Mouse (Mus musculus) midbrain, embryonic 10.5 days (tissue): ENCODE results near the gene Edem1. TPM values are rescaled to one million over a fixed set of nuclear protein-coding genes. Genes with fewer than 3 reads are reported as not detected.

Experiments used
- DNase-seq: peaks from one replicate; pipeline ENCODE4 v3.0.0-alpha.2; 2017; ENCODE audit warnings: low spot score
- H3K27ac ChIP-seq: fragments of 300-500 bp; sonication (generic); replicated peaks from 2 replicates; pipeline ENCODE4 v1.5.1; 2016; ENCODE audit warnings: mild to moderate bottlenecking
- H3K27me3 ChIP-seq: fragments of 300-500 bp; sonication (generic); 2 replicates; pipeline ENCODE4 v1.6.1; 2016; ENCODE audit warnings: low read depth, mild to moderate bottlenecking; ENCODE audit not compliant: poor library complexity, severe bottlenecking
- H3K36me3 ChIP-seq: fragments of 300-500 bp; sonication (generic); 2 replicates; pipeline ENCODE4 v1.6.1; 2016; ENCODE audit warnings: mild to moderate bottlenecking, moderate library complexity
- H3K4me1 ChIP-seq: fragments of 300-500 bp; sonication (generic); 2 replicates; pipeline ENCODE4 v1.6.1; 2016
- H3K4me3 ChIP-seq: fragments of 300-500 bp; sonication (generic); 2 replicates; pipeline ENCODE4 v1.5.1; 2016; ENCODE audit warnings: mild to moderate bottlenecking, moderate library complexity
- H3K9me3 ChIP-seq: fragments of 300-500 bp; sonication (generic); replicated peaks from 2 replicates; pipeline ENCODE4 v1.6.1; 2016; ENCODE audit warnings: mild to moderate bottlenecking
- WGBS: fragments of 180-500 bp; shearing (Covaris S2); methylation state at CpG from one replicate; pipeline ENCODE4 v1.1.7; 2016; 5-methylcytosine and 5-hydroxymethylcytosine counted together
- polyA plus RNA-seq: library from polyadenylated mRNA; unstranded; fragments of >200 nt; fragmentation: Nextera tagmentation; extraction: Ambion mirVana; gene quantifications from 2 replicates; pipeline ENCODE4 v1.2.1, GENCODE M21; 2016

Gene Edem1
- polyA plus RNA-seq, 1 experiment from 2014 or later = 15.7 TPM

DNA sequence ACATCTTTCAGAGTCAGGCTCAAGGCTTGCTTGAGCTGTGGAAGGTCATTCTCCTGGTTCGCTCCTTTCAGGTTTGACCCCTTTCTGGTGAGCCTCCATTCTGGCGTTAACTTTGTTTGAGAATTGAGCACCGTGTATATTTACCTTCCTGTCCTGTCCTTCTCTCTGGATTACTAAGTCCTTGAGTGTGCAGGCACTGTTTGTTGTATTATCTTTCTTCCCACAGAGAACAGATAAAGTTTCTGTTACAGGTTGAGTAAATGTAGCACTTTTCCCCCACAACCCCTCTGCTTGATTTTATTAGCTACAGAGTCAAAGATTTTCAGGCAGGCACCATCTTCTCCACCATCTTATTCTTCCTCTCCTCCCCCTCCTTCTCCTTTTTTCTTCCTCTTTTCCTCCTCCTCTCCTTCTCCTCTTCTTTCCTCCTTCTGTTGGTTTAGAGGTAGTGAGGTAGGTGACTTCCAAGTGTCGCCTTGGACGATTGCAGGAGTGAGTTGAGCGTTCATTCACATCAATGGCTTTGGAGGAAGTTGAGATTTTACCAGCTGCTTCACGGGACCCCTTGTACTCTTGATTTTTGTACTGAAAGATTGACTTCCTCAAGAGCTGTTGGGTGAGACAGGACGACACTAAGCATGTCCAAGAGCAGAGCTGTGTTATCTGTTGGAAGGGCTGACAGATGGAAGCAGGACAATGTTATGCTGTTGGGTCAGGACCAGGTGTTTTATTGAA is 5.7 kb downstream of the Edem1 start:
- WGBS = 90% methylated on average over 8 of the region's 8 CpGs
- DNase-seq = no peak

DNA sequence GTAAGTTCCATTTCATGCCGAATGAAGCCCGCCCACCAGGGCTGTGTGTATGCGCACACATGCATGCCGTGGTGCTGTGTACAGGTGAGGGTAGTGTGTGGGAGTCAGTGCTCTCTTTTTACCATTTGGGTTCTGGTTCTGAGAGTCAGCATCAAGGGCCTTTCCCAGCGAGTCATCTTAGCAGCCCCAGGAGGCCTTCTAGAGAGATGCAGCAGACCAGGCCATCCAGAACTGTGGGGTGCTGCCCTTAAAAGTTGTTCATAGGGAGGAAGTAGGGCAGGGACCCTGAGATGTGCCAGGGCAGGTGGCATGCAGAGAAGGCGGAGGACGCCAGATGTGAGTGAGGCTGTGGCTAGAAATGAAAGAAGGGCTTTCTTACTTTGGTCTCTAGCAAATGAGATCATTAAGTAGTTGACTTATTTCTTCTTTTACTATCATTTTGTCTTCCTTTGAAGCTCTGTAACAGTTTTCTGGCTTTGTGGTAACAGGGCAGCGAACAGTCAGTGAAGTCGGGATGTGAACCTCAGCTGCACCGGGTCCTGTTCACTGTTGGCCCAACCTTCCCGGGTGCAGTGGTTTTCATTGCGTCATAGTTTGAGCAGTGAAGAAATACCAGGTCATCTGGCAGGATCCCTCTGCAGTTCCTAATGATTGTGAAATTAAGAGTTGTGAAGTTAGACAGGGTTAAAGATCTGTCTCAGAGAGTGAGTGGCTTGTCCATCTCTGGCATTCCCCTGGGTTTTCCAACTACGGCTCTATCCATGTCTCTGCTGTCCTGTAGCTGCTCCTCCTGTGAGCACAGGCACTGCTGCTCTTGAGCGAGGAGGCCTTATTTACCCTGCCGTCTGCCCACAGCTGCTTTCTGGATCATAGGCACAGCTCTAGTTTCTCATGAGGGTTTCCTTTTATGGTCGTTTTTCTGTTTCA is 7.6 kb downstream of the Edem1 start:
- H3K27me3 ChIP-seq = no peaks in the 10 kb centered on the region
- H3K27ac ChIP-seq = no peak overlapping the region
- 90% methylated on average over 16 of the region's 16 CpGs for WGBS
- DNase-seq = no peak
- H3K36me3 ChIP-seq = peaks cover 44% of the 10 kb centered on the region
- no peaks in the 10 kb centered on the region for H3K4me1 ChIP-seq
- no peaks in the 10 kb centered on the region for H3K9me3 ChIP-seq
- no peak overlapping the region for H3K4me3 ChIP-seq

More for the DNA sequence above, 5.7 kb downstream of the Edem1 start:
- Histone ChIP-seq H3K4me1 (peaks cover 11% of the 10 kb centered on the region), H3K27me3 (no peaks in the 10 kb centered on the region), H3K27ac (no peak overlapping the region), H3K36me3 (peaks cover 32% of the 10 kb centered on the region), H3K4me3 (no peak overlapping the region), H3K9me3 (no peaks in the 10 kb centered on the region)

DNA sequence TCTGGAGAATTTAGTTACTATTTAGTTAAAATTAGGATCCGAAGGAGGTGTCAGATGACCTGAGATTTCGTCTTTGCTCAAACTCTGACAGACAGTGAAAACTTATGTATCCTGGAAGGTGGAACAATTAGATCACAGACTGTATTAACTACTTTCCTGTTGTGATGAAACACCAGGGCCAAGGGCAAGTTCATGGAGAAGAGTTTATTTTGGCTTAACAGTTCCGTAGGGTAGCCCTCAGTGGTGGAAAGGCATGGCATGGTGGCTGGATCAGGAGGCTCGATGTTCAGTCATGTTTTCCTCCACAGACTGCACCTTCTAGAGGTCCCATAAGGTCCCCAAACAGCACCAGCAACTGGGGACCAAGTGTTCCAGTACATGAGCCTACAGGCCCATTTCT is 8.6 kb downstream of the Edem1 start:
- H3K4me1 ChIP-seq = no peaks in the 10 kb centered on the region
- no peaks in the 10 kb centered on the region for H3K9me3 ChIP-seq
- peaks cover 48% of the 10 kb centered on the region for H3K36me3 ChIP-seq
- no peaks in the 10 kb centered on the region for H3K27me3 ChIP-seq
- DNase-seq = no peak
- H3K27ac ChIP-seq = no peak overlapping the region
- WGBS = 93% methylated on average over 4 of the region's 4 CpGs
- no peak overlapping the region for H3K4me3 ChIP-seq

DNA sequence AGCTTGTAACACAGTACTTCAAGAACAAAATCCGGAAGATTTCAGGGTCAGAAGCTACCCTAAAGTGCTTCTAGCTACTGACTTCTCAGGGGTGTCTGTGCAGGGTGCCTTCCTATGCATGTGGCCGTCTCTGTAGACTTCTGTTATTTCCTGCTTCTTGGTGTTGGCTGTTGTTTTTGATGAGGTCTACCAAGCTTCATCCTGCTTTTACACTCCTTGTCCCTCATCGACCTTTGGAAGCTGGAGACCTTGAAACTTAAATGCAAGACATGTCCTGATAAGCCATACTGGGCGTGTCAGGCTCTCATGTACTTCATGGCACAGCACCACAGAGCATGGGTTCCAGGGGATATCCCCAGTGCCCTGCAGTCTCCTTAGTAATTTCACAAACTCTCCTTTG is 9.5 kb downstream of the Edem1 start:
- no peaks in the 10 kb centered on the region for H3K4me1 ChIP-seq
- WGBS = 90% methylated on average over 4 of the region's 4 CpGs
- H3K9me3 ChIP-seq = no peaks in the 10 kb centered on the region
- no peaks in the 10 kb centered on the region for H3K27me3 ChIP-seq
- H3K27ac ChIP-seq = no peak overlapping the region
- peaks cover 57% of the 10 kb centered on the region for H3K36me3 ChIP-seq
- H3K4me3 ChIP-seq = no peak overlapping the region
- no peak for DNase-seq

DNA sequence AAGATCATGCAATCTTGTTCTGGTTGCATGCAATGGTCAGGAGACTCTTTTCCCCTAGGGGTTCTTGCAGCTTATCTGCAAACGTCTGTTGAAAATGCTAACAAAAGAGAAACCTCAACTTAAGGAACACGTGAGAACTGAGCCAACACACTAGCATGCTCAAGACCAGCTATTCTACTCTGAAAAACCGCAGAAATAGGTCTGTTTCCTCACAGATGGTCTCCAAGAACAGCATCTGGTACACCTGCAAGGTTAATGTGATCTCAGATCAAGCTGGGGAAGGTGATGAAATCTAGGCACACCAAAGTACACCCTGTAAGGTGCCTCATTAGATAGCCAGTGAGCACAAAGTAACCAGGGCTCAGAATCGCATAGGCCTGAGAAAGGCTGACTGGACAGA is 11.0 kb downstream of the Edem1 start:
- no peaks in the 10 kb centered on the region for H3K9me3 ChIP-seq
- H3K27ac ChIP-seq = no peak overlapping the region
- no peaks in the 10 kb centered on the region for H3K27me3 ChIP-seq
- no peak overlapping the region for H3K4me3 ChIP-seq
- 92% methylated on average over 4 of the region's 4 CpGs for WGBS
- H3K4me1 ChIP-seq = no peaks in the 10 kb centered on the region
- no peak for DNase-seq
- H3K36me3 ChIP-seq = peaks cover 71% of the 10 kb centered on the region

DNA sequence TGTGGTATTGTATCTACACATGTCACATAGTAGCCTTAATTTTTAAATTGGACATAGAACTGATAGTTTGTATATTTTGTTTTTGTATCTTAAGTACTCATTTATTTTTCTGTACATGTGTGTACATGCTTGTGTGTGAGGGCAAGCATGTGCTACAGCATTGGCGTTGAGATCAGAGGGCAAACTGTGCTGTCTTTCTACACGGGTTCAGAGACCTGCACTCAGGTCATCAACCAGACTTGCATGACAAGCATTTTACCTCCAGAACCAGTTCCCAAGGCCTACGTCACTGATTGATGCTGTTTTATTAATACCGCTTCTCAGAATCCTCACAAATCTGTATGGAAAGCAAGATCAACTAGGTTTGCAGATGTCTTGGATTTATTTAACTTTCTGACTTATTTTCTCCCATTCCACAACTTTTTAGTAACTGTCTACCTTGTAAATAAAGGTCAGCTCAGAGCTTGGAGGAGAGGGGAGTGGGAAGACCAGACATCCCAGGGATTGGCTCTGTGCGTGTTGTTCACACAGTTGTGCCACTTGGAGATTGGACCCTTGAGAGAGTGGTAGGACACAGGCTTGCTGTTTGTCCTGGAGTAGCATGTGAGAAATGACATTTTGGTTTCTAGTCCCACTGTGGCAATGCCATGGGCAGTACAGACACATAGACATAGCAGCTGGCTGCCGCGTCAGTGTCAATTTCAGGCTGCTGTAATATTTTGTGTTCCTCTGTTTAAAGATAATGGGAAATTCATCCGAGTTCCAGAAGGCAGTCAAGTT is 12.6 kb downstream of the Edem1 start:
- DNase-seq = no peak
- Histone ChIP-seq H3K36me3 (peaks cover 82% of the 10 kb centered on the region), H3K4me3 (no peak overlapping the region), H3K9me3 (no peaks in the 10 kb centered on the region), H3K27ac (no peak overlapping the region), H3K27me3 (no peaks in the 10 kb centered on the region), H3K4me1 (no peaks in the 10 kb centered on the region)
- 96% methylated on average over 8 of the region's 8 CpGs for WGBS

DNA sequence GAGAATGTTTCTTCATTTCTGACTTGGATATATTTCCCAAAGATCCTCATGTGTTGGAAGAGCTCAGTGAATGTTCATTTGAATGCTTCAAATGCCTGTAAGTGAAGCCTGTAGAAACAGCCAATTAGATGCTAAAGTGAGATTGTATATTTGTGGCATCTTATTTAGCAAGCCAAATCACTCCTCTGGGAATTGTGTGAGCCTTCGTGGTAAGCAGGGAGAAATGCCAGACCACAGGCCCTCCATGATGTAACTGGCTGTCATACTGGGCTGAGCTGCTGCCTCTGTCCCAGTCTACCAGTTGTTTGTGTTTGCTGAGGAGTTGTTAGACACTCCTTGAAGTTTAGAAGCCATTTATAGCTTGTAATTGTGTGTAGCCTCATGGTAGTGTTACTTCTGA is 15.2 kb downstream of the Edem1 start:
- no peaks in the 10 kb centered on the region for H3K4me1 ChIP-seq
- 91% methylated on average over 1 of the region's 1 CpGs for WGBS
- H3K36me3 ChIP-seq = peaks cover 82% of the 10 kb centered on the region
- no peak for DNase-seq
- H3K27me3 ChIP-seq = no peaks in the 10 kb centered on the region
- no peak overlapping the region for H3K4me3 ChIP-seq
- no peaks in the 10 kb centered on the region for H3K9me3 ChIP-seq
- H3K27ac ChIP-seq = no peak overlapping the region

DNA sequence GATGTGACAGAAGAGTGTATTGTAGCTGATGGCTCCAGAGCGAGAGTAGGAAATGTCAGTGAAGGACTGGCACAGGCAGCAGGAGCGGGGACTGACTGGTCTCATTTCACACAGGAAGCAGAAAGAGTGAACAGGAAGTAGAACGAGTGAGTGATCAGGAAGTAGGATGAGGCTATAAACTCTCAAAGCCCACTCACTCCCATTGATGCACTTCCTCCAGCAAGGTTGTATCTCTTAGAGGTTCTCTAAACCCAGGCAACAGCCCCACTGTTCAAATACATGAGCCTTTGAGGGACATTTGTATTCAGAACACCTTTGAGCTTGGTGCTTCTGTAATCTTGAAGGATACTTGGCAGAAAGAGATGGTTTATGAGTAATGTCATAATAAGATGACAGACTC is 15.7 kb downstream of the Edem1 start:
- Histone ChIP-seq H3K27ac (no peak overlapping the region), H3K9me3 (no peaks in the 10 kb centered on the region), H3K27me3 (no peaks in the 10 kb centered on the region), H3K4me1 (no peaks in the 10 kb centered on the region), H3K36me3 (peaks cover 85% of the 10 kb centered on the region), H3K4me3 (no peak overlapping the region)
- no peak for DNase-seq
- 83% methylated on average over 3 of the region's 3 CpGs for WGBS

DNA sequence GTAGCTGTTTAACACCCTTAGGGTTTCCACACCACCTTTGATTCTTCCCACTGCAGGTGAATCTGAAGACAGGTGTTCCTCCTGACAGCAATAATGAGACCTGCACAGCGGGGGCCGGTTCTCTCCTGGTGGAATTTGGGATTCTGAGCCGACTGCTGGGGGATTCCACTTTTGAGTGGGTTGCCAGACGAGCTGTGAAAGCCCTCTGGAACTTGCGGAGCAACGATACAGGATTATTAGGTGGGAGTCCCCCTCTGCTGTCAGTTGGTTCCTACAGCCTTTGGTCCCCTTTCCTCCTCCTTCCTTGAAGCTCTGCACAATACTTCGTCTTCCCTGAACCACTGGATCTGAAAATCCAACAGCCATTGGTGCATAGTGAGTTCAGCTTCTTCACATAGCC is 16.3 kb downstream of the Edem1 start:
- H3K36me3 ChIP-seq = peaks cover 84% of the 10 kb centered on the region

DNA sequence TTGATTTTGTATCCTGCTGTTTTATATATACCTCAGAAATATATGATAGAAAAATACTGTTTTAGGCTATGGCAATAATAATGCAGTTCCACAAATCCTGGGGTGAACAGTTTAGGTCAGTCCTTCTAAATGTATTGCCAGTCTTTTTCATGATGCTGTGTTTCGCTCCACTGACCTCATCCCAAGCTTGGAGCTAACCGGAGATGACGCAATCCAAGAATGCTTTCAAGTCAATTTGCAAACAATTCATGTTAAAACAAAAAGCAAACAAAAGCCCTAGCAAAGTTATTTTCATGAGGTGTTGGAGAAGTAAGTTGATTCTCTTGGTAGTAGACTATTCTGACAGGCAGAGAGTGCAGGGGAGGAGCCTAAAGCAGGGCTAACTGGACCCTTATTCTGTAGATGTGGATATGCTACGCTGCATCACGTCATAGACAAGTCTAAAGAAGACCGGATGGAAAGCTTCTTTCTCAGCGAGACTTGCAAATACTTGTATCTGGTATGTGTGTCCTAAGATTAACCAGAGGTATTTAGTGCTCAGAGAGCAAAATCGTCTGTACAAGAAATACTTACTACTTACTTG is 23.7 kb downstream of the Edem1 start:
- DNase-seq = no peak
- WGBS = 93% methylated on average over 8 of the region's 8 CpGs
- H3K9me3 ChIP-seq = no peaks in the 10 kb centered on the region
- no peak overlapping the region for H3K27ac ChIP-seq
- no peaks in the 10 kb centered on the region for H3K27me3 ChIP-seq
- no peak overlapping the region for H3K4me3 ChIP-seq
- H3K4me1 ChIP-seq = no peaks in the 10 kb centered on the region
- peaks cover 95% of the 10 kb centered on the region for H3K36me3 ChIP-seq

More for the DNA sequence above, 16.3 kb downstream of the Edem1 start:
- Histone ChIP-seq H3K4me3 (no peak overlapping the region), H3K9me3 (no peaks in the 10 kb centered on the region), H3K27me3 (no peaks in the 10 kb centered on the region), H3K4me1 (no peaks in the 10 kb centered on the region), H3K27ac (no peak overlapping the region)
- 88% methylated on average over 7 of the region's 7 CpGs for WGBS
- DNase-seq = no peak

DNA sequence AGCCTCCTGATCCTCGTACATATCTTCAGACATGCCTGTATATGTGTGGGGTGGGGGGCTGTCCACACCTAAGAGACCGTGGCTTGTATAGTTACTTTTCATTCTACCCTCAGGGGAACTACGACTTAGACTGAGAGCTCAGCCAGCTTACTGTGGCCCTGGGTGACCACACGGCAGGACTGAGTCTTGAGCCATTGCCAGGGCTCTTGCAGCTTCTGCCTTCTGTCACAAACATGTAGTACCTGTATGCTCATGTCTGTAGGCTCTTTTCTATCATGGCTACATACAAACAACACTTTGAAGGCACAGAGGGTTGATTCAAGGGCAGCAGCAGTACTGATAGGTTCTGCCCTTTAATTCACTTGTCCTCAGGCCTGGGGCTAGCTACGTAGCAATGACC is 24.5 kb downstream of the Edem1 start:
- 97% methylated on average over 5 of the region's 5 CpGs for WGBS
- no peak for DNase-seq
- no peak overlapping the region for H3K27ac ChIP-seq
- H3K36me3 ChIP-seq = peaks cover 95% of the 10 kb centered on the region
- no peaks in the 10 kb centered on the region for H3K27me3 ChIP-seq
- no peaks in the 10 kb centered on the region for H3K9me3 ChIP-seq
- H3K4me1 ChIP-seq = no peaks in the 10 kb centered on the region
- no peak overlapping the region for H3K4me3 ChIP-seq

DNA sequence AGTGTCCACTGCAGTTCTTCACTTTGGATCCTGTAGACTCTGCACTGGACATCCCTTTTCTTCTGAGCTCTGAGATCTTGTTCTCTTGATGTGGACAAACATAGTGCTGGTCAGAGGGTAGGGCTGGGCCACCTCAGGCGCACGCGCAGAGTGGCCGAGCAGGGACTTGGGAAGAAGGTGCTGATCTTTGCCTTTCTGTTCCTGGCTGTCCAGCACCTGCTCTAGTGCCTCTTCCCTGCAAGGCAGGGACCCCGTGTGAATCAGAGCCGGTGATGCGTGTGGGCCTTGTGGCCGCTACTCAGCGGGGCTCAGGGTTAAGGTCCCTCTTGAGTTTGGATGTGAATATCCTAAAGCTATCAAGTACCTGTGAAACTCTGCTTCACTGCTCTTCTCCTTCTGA is 30.1 kb downstream of the Edem1 start:
- H3K36me3 ChIP-seq = peaks cover 54% of the 10 kb centered on the region
- no peaks in the 10 kb centered on the region for H3K4me1 ChIP-seq
- no peak overlapping the region for H3K27ac ChIP-seq
- 93% methylated on average over 9 of the region's 9 CpGs for WGBS
- no peak for DNase-seq
- peaks cover 6% of the 10 kb centered on the region; the same call in 1 of the 2 replicates for H3K9me3 ChIP-seq
- H3K27me3 ChIP-seq = no peaks in the 10 kb centered on the region
- no peak overlapping the region for H3K4me3 ChIP-seq
